Mouse (Mus musculus) liver, postnatal 0 days (tissue): ENCODE measurements around the gene Sowahb. TPM values are rescaled to one million over a fixed set of nuclear protein-coding genes. Genes with fewer than 3 reads are reported as not detected.
A peak's percentile ranks its signal among the peaks of the same experiment; 100 is the strongest.

Source experiments
- ATAC-seq: fragments of 200-750 bp; cut with Nextera tagmentation; 2 replicates; pipeline ENCODE4 v1.8.0; 2017; ENCODE audit warnings: mild to moderate bottlenecking, moderate library complexity
- DNase-seq: peaks from one replicate; pipeline ENCODE4 v3.0.0-alpha.2; 2016
- H3K27ac ChIP-seq: fragments of 300-500 bp; sonication (generic); 2 replicates; pipeline ENCODE4 v1.5.1; 2014; ENCODE audit warnings: antibody characterized with exemption, moderate library complexity, mild to moderate bottlenecking, low read depth
- H3K27me3 ChIP-seq: fragments of 300-500 bp; sonication (generic); 2 replicates; pipeline ENCODE4 v1.6.1; 2014; ENCODE audit warnings: low read length, control low read depth, mixed read lengths; ENCODE audit not compliant: insufficient read depth
- H3K36me3 ChIP-seq: fragments of 300-500 bp; sonication (generic); replicated peaks from 2 replicates; pipeline ENCODE4 v1.6.1; 2014; ENCODE audit warnings: mild to moderate bottlenecking, control low read depth, low read length, moderate library complexity, mixed read lengths; ENCODE audit not compliant: insufficient read depth
- H3K4me1 ChIP-seq: fragments of 300-500 bp; sonication (generic); 2 replicates; pipeline ENCODE4 v1.6.1; 2014; ENCODE audit warnings: antibody characterized with exemption, mild to moderate bottlenecking, control low read depth; ENCODE audit not compliant: insufficient read depth
- H3K4me2 ChIP-seq: fragments of 300-500 bp; sonication (generic); 2 replicates; pipeline ENCODE4 v1.6.1; 2014; ENCODE audit warnings: low read depth, mild to moderate bottlenecking, low read length, moderate library complexity, mixed read lengths
- H3K4me3 ChIP-seq: fragments of 300-500 bp; sonication (generic); 2 replicates; pipeline ENCODE4 v1.5.1; 2014; ENCODE audit warnings: low read depth, low read length
- H3K9ac ChIP-seq: fragments of 300-500 bp; sonication (generic); replicated peaks from 2 replicates; pipeline ENCODE4 v1.6.1; 2014; ENCODE audit warnings: mild to moderate bottlenecking, moderate library complexity
- H3K9me3 ChIP-seq: fragments of 300-500 bp; sonication (generic); 2 replicates; pipeline ENCODE4 v1.6.1; 2016; ENCODE audit warnings: mild to moderate bottlenecking, control low read depth, low read length, mixed read lengths
- CTCF ChIP-seq: sonication (generic); IDR thresholded peaks from 2 replicates; pipeline ENCODE4 v1.5.1; 2016; ENCODE audit warnings: antibody characterized with exemption, low read depth
- EP300 ChIP-seq: IDR thresholded peaks from 2 replicates; pipeline ENCODE4 v1.6.1; 2016; ENCODE audit warnings: antibody characterized with exemption, low read depth, mild to moderate bottlenecking
- WGBS: fragments of 180-500 bp; shearing (Covaris S2); extraction: QIAGEN DNeasy Blood & Tissue Kit; methylation state at CpG from one replicate; pipeline ENCODE4 v1.1.7; 2014; ENCODE audit not compliant: insufficient replicate concordance; 5-methylcytosine and 5-hydroxymethylcytosine counted together
- polyA plus RNA-seq: library from polyadenylated mRNA; unstranded; fragments of >200 nt; fragmentation: Nextera tagmentation; extraction: Ambion mirVana; gene quantifications from 2 replicates; pipeline ENCODE4 v1.2.1, GENCODE M21; 2015

The Sowahb gene
- polyA plus RNA-seq, 1 experiment from 2014 or later = 1.8 TPM

DNA sequence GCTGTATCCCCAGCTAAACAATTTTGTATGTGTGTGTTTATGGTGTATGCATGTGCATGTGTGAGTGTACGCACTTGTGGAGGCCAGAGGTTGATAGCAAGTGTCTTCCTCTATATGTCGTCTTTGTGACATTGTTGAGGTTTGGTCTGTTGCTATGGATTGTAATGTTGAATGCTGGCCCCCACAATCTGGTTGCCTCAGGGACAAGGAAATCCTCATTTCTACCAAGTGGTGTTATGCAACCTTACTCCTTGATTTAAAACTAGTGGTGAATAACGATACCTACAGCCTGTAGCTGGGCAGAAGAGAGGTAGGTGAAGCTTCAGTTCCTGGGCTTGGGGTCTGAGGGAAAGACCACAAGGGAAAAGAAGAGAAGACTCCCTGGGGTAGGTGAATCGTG, 41.1 kb upstream of the Sowahb start:
- Histone ChIP-seq H3K9ac (no peak overlapping the region), H3K9me3 (no peaks in the 10 kb centered on the region), H3K4me1 (no peaks in the 10 kb centered on the region), H3K4me2 (no peak overlapping the region), H3K27me3 (no peaks in the 10 kb centered on the region), H3K36me3 (no peaks in the 10 kb centered on the region), H3K27ac (no peak overlapping the region), H3K4me3 (no peak overlapping the region)
- no peak for ATAC-seq
- TF ChIP-seq CTCF = no peak
- TF ChIP-seq EP300 = no peak
- WGBS = 67% methylated on average over 4 of the region's 4 CpGs
- no peak for DNase-seq

DNA sequence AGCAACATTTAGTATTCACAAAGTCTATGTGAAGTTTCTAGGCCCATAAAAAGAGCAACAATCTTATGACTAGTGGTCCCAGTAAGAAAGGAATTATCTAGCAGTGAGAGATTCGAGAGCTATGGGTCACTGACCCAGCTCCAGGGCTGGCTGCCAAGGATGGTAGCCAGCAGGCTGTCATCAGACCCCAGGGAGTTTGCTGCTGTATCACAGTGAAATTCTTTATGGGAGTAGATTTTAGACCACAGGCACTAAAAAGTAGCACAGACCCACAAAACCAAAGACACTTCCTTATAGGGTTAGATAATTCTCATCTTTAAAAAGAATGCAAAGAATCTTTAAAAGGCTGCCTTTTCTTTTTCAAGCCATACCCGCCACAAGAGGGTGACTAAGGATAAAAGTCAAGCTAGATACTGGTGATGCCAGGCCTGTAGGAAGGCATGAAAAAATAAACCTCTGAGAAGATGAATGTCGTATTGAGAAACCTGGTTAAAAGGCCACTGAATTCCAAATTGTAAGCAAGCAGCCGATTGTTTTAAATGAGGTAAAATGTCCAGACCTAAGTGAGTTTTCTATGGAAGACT, 40.3 kb upstream of the Sowahb start:
- WGBS = 58% methylated on average over 4 of the region's 4 CpGs

DNA sequence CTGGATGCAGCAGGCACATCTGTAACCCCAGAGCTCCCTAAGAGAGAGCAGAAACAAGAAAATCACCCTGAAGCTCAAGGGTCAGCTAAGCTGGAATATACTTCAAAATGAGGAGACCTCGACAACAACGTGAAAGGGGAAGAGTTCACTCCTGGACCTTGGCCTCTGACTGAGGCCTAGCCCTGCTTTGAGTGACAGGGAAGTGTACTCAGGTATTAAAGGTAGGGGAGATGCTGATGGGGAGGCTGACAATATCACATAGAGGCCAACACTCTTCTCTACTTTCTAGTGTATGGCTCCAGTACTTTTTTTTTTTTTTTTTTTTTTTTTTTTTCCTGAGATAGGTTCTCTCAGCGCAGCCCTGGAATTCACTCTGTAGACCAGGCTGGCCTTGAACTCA, 34.8 kb upstream of the Sowahb start:
- 76% methylated on average over 3 of the region's 3 CpGs for WGBS
- H3K27me3 ChIP-seq = no peaks in the 10 kb centered on the region
- no peak overlapping the region for H3K27ac ChIP-seq
- DNase-seq (no peak), ATAC-seq (no peak)
- no peak overlapping the region for H3K9ac ChIP-seq
- no peak overlapping the region for H3K4me2 ChIP-seq
- TF ChIP-seq CTCF (no peak), EP300 (no peak)
- no peaks in the 10 kb centered on the region for H3K36me3 ChIP-seq
- H3K4me3 ChIP-seq = no peak overlapping the region
- no peaks in the 10 kb centered on the region for H3K9me3 ChIP-seq
- H3K4me1 ChIP-seq = no peaks in the 10 kb centered on the region

More for the DNA sequence above, 40.3 kb upstream of the Sowahb start:
- H3K36me3 ChIP-seq = no peaks in the 10 kb centered on the region
- TF ChIP-seq CTCF (no peak), EP300 (no peak)
- DNase-seq (no peak), ATAC-seq (no peak)
- no peaks in the 10 kb centered on the region for H3K27me3 ChIP-seq
- H3K4me1 ChIP-seq = no peaks in the 10 kb centered on the region
- H3K4me3 ChIP-seq = no peak overlapping the region
- no peaks in the 10 kb centered on the region for H3K9me3 ChIP-seq
- no peak overlapping the region for H3K9ac ChIP-seq
- no peak overlapping the region for H3K27ac ChIP-seq
- H3K4me2 ChIP-seq = no peak overlapping the region

DNA sequence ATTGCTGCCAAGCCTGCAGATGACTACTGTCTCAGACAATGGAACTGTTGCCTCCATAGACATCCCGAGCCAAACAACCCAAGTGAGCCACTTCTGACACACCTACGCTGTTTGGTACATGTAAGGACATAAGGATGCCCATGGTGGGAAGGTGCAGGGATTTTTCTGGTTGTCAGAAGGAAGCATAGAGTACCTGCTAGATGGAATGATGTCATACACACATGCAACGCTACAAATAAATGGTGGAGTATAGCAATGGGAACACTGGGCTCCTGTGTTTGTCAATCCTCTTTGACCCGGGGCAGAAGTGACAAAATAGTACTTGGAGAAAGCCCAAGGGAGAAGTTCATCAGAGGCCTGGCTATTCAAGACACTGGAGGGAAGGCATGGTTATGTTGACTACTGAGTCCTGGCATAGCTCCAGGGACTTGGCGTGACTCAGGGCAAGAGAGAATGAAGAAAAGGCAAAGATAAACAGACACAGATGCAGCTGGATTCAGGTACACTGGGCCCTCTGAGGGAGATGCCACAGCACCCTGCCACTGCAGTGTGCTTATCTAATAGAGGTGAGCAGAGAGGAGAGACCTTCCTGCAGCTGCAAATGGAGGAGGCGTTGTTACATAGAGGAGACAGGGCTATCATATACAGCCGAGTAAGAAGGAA, 33.0 kb upstream of the Sowahb start:
- H3K9ac ChIP-seq = no peak overlapping the region
- H3K4me1 ChIP-seq = no peaks in the 10 kb centered on the region
- DNase-seq (no peak), ATAC-seq (no peak)
- no peaks in the 10 kb centered on the region for H3K27me3 ChIP-seq
- WGBS = 69% methylated on average over 7 of the region's 7 CpGs
- H3K9me3 ChIP-seq = no peaks in the 10 kb centered on the region
- H3K4me3 ChIP-seq = no peak overlapping the region
- TF ChIP-seq EP300 = no peak
- no peaks in the 10 kb centered on the region for H3K36me3 ChIP-seq
- no peak overlapping the region for H3K27ac ChIP-seq
- no peak overlapping the region for H3K4me2 ChIP-seq

DNA sequence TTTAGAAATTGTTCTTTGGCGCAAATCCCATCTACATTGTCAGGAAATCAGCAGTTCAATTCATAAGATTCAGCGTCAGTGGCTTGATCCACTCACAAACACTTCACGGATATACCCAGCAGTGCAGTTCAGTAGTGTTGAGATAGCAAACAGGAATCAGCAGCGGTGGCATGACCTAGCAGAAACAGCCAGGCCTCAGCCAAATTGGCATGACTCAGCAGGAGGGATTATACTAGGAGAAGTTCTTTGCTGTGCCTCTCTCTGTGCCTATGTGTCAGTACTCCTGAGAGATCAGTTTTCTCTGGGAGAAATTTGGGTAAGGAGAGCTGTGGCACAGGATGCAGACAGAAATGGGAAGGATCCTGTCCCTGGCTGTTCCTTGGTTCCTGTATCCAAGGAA, 16.0 kb upstream of the Sowahb start:
- ATAC-seq = no peak
- Histone ChIP-seq H3K27me3 (no peaks in the 10 kb centered on the region), H3K4me2 (no peak overlapping the region), H3K9ac (no peak overlapping the region), H3K36me3 (no peaks in the 10 kb centered on the region), H3K4me1 (no peaks in the 10 kb centered on the region), H3K9me3 (no peaks in the 10 kb centered on the region), H3K27ac (no peak overlapping the region), H3K4me3 (no peak overlapping the region)
- DNase-seq = no peak
- WGBS = 65% methylated on average over 4 of the region's 4 CpGs
- no peak for TF ChIP-seq CTCF
- no peak for TF ChIP-seq EP300

DNA sequence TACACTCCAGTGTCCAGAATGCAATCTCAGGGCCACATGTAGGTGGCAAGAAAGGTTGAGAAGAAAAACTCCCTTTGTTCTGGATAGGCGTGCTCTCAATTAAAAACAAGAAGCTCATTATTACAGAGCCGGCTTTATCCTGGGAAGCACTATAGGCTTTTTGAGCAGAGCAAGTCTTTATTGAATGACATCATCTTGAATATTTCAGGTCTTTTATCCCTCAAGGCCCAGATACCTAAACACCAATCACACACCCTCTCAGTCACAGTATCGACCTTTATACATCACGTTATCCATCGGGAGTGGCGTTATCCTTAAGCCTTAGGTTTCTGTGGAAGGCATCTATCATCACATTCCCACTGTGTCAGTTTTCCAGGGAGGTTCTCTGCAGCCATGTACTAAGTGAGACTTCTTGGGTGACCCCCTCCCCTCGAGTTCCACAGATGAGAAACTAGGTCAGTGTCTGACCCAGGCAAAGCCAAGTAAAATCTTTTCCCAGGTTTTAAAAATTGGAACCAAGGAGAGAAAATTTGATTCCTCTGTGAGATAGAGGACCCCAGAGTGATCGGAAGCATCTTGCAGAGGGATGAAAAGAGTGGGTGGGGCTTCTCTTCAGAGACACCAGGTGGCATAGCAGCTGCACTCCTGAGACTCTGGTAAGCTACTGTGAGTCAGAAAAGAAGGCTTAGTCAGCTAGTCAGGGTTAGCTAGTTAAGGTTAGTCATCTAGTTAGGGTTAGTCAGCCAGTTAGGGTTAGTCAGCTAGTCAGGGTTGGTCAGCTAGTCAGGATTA, 9.0 kb upstream of the Sowahb start:
- DNase-seq = no peak
- Histone ChIP-seq H3K27ac (no peak overlapping the region), H3K4me3 (no peak overlapping the region), H3K9me3 (no peaks in the 10 kb centered on the region), H3K9ac (no peak overlapping the region), H3K4me2 (no peak overlapping the region), H3K36me3 (no peaks in the 10 kb centered on the region), H3K27me3 (no peaks in the 10 kb centered on the region), H3K4me1 (peaks cover 3% of the 10 kb centered on the region; the same call in 1 of the 2 replicates)
- WGBS = 73% methylated on average over 8 of the region's 8 CpGs
- ATAC-seq = no peak
- TF ChIP-seq CTCF (0 out of 2 replicates have a peak, but pooled peaks have one; percentile 27), EP300 (no peak)
